Comparison of ENCODE assay signal across 9 mouse cellular contexts in genomic region chr19:40544856-40545255, GRCm38 (mm10). TPM values are rescaled to one million over a fixed set of nuclear protein-coding genes. Genes with fewer than 3 reads are reported as not detected.
DNase-seq lines count a peak whose midpoint lies in the region; ATAC-seq and TF ChIP-seq lines count a peak whose summit lies in the region.
"Had no signal": no experiment of that assay in that cellular context is flagged by ENCODE, and none has a peak within 500 bp of the region (broad histone marks: within the 10 kb centered on the region; RNA-seq: fewer than 3 reads in every experiment).

No protein-coding gene starts in this region.

- H3K36me3 ChIP-seq in heart, embryonic 15.5 days, result no peaks in the 10 kb centered on the region
- no peaks in the 10 kb centered on the region for H3K36me3 ChIP-seq in liver, postnatal 0 days (replicated peaks; ENCODE audit: insufficient read depth, low read length)
- H3K36me3 ChIP-seq: heart, embryonic 13.5 days had no signal

- 6% methylated on average over 3 of the region's 3 CpGs for WGBS in heart, embryonic 15.5 days
- WGBS in liver, postnatal 0 days (ENCODE audit: insufficient replicate concordance), result 7% methylated on average over 3 of the region's 3 CpGs

- peak; percentile 11 for DNase-seq in WW6 (ENCODE audit: low read depth, low spot score)
- DNase-seq in kidney, postnatal 36 days, result peak; percentile 59 to 76
- peak; percentile 72 for DNase-seq in liver, postnatal 0 days
- DNase-seq in retina, adult 2 months (ENCODE audit: low read depth, low spot score), result peak; percentile 46

- no peak overlapping the region for H3K4me3 ChIP-seq in heart, embryonic 15.5 days
- no peak overlapping the region for H3K4me3 ChIP-seq in liver, postnatal 0 days (ENCODE audit: low read depth, low read length)
- H3K4me3 ChIP-seq: heart, embryonic 13.5 days had no signal

- H3K9me3 ChIP-seq in heart, embryonic 15.5 days (replicated peaks), result no peaks in the 10 kb centered on the region
- no peaks in the 10 kb centered on the region for H3K9me3 ChIP-seq in liver, postnatal 0 days (ENCODE audit: low read length)

- H3K9ac ChIP-seq in heart, embryonic 15.5 days, result no peak overlapping the region
- H3K9ac ChIP-seq in liver, postnatal 0 days (replicated peaks), result no peak overlapping the region
- H3K9ac ChIP-seq: heart, embryonic 13.5 days had no signal

- TF ChIP-seq CTCF in liver, postnatal 0 days (IDR thresholded peaks at IDR 0.05; ENCODE audit: low read depth), result peak; percentile 99

- no peak for TF ChIP-seq EP300 in liver, postnatal 0 days (IDR thresholded peaks at IDR 0.05; ENCODE audit: low read depth)

- peaks cover 15% of the 10 kb centered on the region for H3K4me1 ChIP-seq in heart, embryonic 15.5 days (replicated peaks)
- no peaks in the 10 kb centered on the region for H3K4me1 ChIP-seq in liver, postnatal 0 days (ENCODE audit: insufficient read depth)

- ATAC-seq in CD4-positive, CD25-positive, alpha-beta regulatory T cell, adult 4 months, result peak; percentile 47
- ATAC-seq in common myeloid progenitor, adult 5-6 weeks (replicated peaks; ENCODE audit: low read depth, poor library complexity, severe bottlenecking), result peak; percentile 76; the same call in 1 of the 2 replicates
- ATAC-seq in heart, embryonic 15.5 days (replicated peaks; ENCODE audit: insufficient number of reproducible peaks, insufficient read depth, low FRiP score, low read depth), result 0 out of 2 replicates have a peak, but pooled peaks have one; percentile 56
- ATAC-seq in liver, postnatal 0 days, result peak; percentile 63; the same call in 1 of the 2 replicates
- ATAC-seq in megakaryocyte, adult 5-6 weeks (ENCODE audit: poor library complexity, severe bottlenecking), result no peak

- H3K27ac ChIP-seq in heart, embryonic 15.5 days, result no peak overlapping the region
- no peak overlapping the region for H3K27ac ChIP-seq in liver, postnatal 0 days (ENCODE audit: low read depth)
- H3K27ac ChIP-seq: heart, embryonic 13.5 days had no signal

- H3K4me2 ChIP-seq in heart, embryonic 15.5 days, result no peak overlapping the region
- H3K4me2 ChIP-seq in liver, postnatal 0 days (ENCODE audit: low read depth, low read length), result no peak overlapping the region
- H3K4me2 ChIP-seq: heart, embryonic 13.5 days had no signal

- no peaks in the 10 kb centered on the region for H3K27me3 ChIP-seq in heart, embryonic 15.5 days
- no peaks in the 10 kb centered on the region for H3K27me3 ChIP-seq in liver, postnatal 0 days (ENCODE audit: insufficient read depth, low read length)
- H3K27me3 ChIP-seq: heart, embryonic 13.5 days had no signal

RNA-seq across cellular contexts. Expression of gene Sorbs1, which starts 31.3 kb away (rescaled TPM):
- polyA plus RNA-seq in CD4-positive, CD25-positive, alpha-beta regulatory T cell, adult 4 months (2017; shearing (Covaris generic)), result 10 to 100 TPM; 19.0 to 28.5 TPM
- total RNA-seq in common myeloid progenitor, adult 5-6 weeks (2017), result 5.8 and 10.2 TPM in 2 replicates
- polyA plus RNA-seq in heart, embryonic 15.5 days (2015; fragmentation: Nextera tagmentation; extraction: Ambion mirVana), result 103 and 126 TPM in 2 replicates
- 28.2 and 30.4 TPM in 2 replicates for polyA plus RNA-seq in liver, postnatal 0 days (2015; fragmentation: Nextera tagmentation; extraction: Ambion mirVana)
- total RNA-seq in megakaryocyte, adult 5-6 weeks (2015), result 1.7 and 2.1 TPM in 2 replicates
- 2.5 and 5.2 TPM in 2 replicates for total RNA-seq in megakaryocyte, adult 5-6 weeks (2017)

RNA-seq across cellular contexts. Expression of gene Aldh18a1, which starts 43.4 kb away (rescaled TPM):
- 10 to 100 TPM; 39.2 to 80.4 TPM for polyA plus RNA-seq in CD4-positive, CD25-positive, alpha-beta regulatory T cell, adult 4 months (2017; shearing (Covaris generic))
- 49.1 and 58.7 TPM in 2 replicates for total RNA-seq in common myeloid progenitor, adult 5-6 weeks (2017)
- polyA plus RNA-seq in heart, embryonic 15.5 days (2015; fragmentation: Nextera tagmentation; extraction: Ambion mirVana), result 41.3 and 55.2 TPM in 2 replicates
- polyA plus RNA-seq in liver, postnatal 0 days (2015; fragmentation: Nextera tagmentation; extraction: Ambion mirVana), result 8.1 and 9.1 TPM in 2 replicates
- 8.3 and 10.5 TPM in 2 replicates for total RNA-seq in megakaryocyte, adult 5-6 weeks (2015)
- 6.5 and 7.6 TPM in 2 replicates for total RNA-seq in megakaryocyte, adult 5-6 weeks (2017)

Comparison
In these comparisons a context has a peak if more than half of its experiments do, and no peak if none do; other contexts are left out.
1. DNase-seq: peak in every context shown above with its lines; median percentile 72 in liver, postnatal 0 days; 68 in kidney, postnatal 36 days; 46 in retina, adult 2 months; 11 in WW6.